Mouse (Mus musculus) bone marrow macrophage, adult 2 months (primary cell): Measurements from ENCODE around the gene B3galt4.
A peak's percentile ranks its signal among the peaks of the same experiment; 100 is the strongest.

Source experiments
- CTCF ChIP-seq: IDR thresholded peaks from 2 replicates; pipeline ENCODE4 v1.5.1; 2012; ENCODE audit warnings: low read depth, mild to moderate bottlenecking, low read length, moderate library complexity
- POLR2A ChIP-seq: IDR thresholded peaks from 2 replicates; pipeline ENCODE4 v1.6.1; 2012; ENCODE audit warnings: mild to moderate bottlenecking, low read depth, low read length, borderline replicate concordance

- peak; percentile 78; the same call in 1 of the 2 replicates for TF ChIP-seq POLR2A
- no peak for TF ChIP-seq CTCF
These were observed 4.4 kb upstream of the B3galt4 start, which contains the start of the genes Vps52 and Rps18 for GRCm38 (mm10) chr17:33955555-33956214.
